Mouse (Mus musculus) midbrain, embryonic 15.5 days (tissue): ENCODE results near the gene Rnpep. TPM values are rescaled to one million over a fixed set of nuclear protein-coding genes. Genes with fewer than 3 reads are reported as not detected.

Experiments used
- ATAC-seq: fragments of 200-750 bp; cut with Nextera tagmentation; replicated peaks from 2 replicates; pipeline ENCODE4 v1.8.0; 2017; ENCODE audit warnings: moderate TSS enrichment
- H3K27ac ChIP-seq: fragments of 300-500 bp; sonication (generic); 2 replicates; pipeline ENCODE4 v1.5.1; 2015; ENCODE audit warnings: mild to moderate bottlenecking, inconsistent platforms
- H3K27me3 ChIP-seq: fragments of 300-500 bp; sonication (generic); replicated peaks from 2 replicates; pipeline ENCODE4 v1.6.1; 2015; ENCODE audit warnings: inconsistent platforms
- H3K36me3 ChIP-seq: fragments of 300-500 bp; sonication (generic); replicated peaks from 2 replicates; pipeline ENCODE4 v1.6.1; 2015; ENCODE audit warnings: inconsistent platforms
- H3K4me1 ChIP-seq: fragments of 300-500 bp; sonication (generic); 2 replicates; pipeline ENCODE4 v1.6.1; 2015; ENCODE audit warnings: inconsistent platforms
- H3K4me2 ChIP-seq: fragments of 300-500 bp; sonication (generic); 2 replicates; pipeline ENCODE4 v1.6.1; 2015; ENCODE audit warnings: inconsistent platforms, mild to moderate bottlenecking, moderate library complexity
- H3K4me3 ChIP-seq: fragments of 300-500 bp; sonication (generic); 2 replicates; pipeline ENCODE4 v1.5.1; 2015; ENCODE audit warnings: mild to moderate bottlenecking, inconsistent platforms
- H3K9ac ChIP-seq: fragments of 300-500 bp; sonication (generic); 2 replicates; pipeline ENCODE4 v1.6.1; 2015; ENCODE audit warnings: mild to moderate bottlenecking, inconsistent platforms
- H3K9me3 ChIP-seq: fragments of 300-500 bp; sonication (generic); 2 replicates; pipeline ENCODE4 v1.6.1; 2016; ENCODE audit warnings: inconsistent platforms
- WGBS: fragments of 180-500 bp; shearing (Covaris S2); methylation state at CpG from one replicate; pipeline ENCODE4 v1.1.7; 2015; ENCODE audit warnings: mixed read lengths; 5-methylcytosine and 5-hydroxymethylcytosine counted together
- polyA plus RNA-seq: library from polyadenylated mRNA; unstranded; fragments of >200 nt; fragmentation: Nextera tagmentation; extraction: Ambion mirVana; gene quantifications from 2 replicates; pipeline ENCODE4 v1.2.1, GENCODE M21; 2015

Gene Rnpep
- polyA plus RNA-seq, 1 experiment from 2014 or later: 107 TPM

- H3K9me3 ChIP-seq: no peaks in the 10 kb centered on the region
- no peaks in the 10 kb centered on the region for H3K4me1 ChIP-seq
- H3K27me3 ChIP-seq: no peaks in the 10 kb centered on the region
- no peak overlapping the region for H3K9ac ChIP-seq
- WGBS: 87% methylated on average over 3 of the region's 3 CpGs
- no peak overlapping the region for H3K4me3 ChIP-seq
- no peaks in the 10 kb centered on the region for H3K36me3 ChIP-seq
- ATAC-seq: no peak
- H3K4me2 ChIP-seq: no peak overlapping the region
- no peak overlapping the region for H3K27ac ChIP-seq
Observed at GRCm38 (mm10) chr1:135224147-135224546, 59.7 kb downstream of the Rnpep start.

GRCm38 (mm10) chr1:135217607-135218233 is 66.2 kb downstream of the Rnpep start:
- no peaks in the 10 kb centered on the region for H3K36me3 ChIP-seq
- H3K4me3 ChIP-seq: no peak overlapping the region
- ATAC-seq: no peak
- H3K27ac ChIP-seq: no peak overlapping the region
- no peak overlapping the region for H3K9ac ChIP-seq
- H3K9me3 ChIP-seq: no peaks in the 10 kb centered on the region
- no peaks in the 10 kb centered on the region for H3K4me1 ChIP-seq
- no peak overlapping the region for H3K4me2 ChIP-seq
- no peaks in the 10 kb centered on the region for H3K27me3 ChIP-seq
- 51% methylated on average over 13 of the region's 13 CpGs for WGBS

GRCm38 (mm10) chr1:135213772-135214640 is 69.9 kb downstream of the Rnpep start:
- Histone ChIP-seq H3K36me3 (no peaks in the 10 kb centered on the region), H3K27ac (no peak overlapping the region), H3K4me3 (no peak overlapping the region), H3K9ac (no peak overlapping the region), H3K4me1 (no peaks in the 10 kb centered on the region), H3K27me3 (no peaks in the 10 kb centered on the region), H3K9me3 (no peaks in the 10 kb centered on the region), H3K4me2 (no peak overlapping the region)
- 89% methylated on average over 9 of the region's 9 CpGs for WGBS
- ATAC-seq: no peak

Other genes with a start within 250 kb of the Rnpep start
- gene Lgr6, start 178.8 kb downstream of the Rnpep start, polyA plus RNA-seq: 0.77 and 1.0 TPM in 2 replicates
- 0.34 and 0.50 TPM in 2 replicates for gene Ptpn7, start 151.4 kb downstream of the Rnpep start, polyA plus RNA-seq
- gene Arl8a, start 137.3 kb downstream of the Rnpep start, polyA plus RNA-seq: 401 and 406 TPM in 2 replicates
- 0.87 and 1.2 TPM in 2 replicates for gene Gpr37l1, start 116.4 kb downstream of the Rnpep start, polyA plus RNA-seq
- 0.15 and 0.19 TPM in 2 replicates for gene Elf3, start 25.5 kb downstream of the Rnpep start, polyA plus RNA-seq
- 135 and 138 TPM in 2 replicates for gene Timm17a, start 29.7 kb upstream of the Rnpep start, polyA plus RNA-seq
- 0.34 and 0.41 TPM in 2 replicates for gene Lmod1, start 40.7 kb upstream of the Rnpep start, polyA plus RNA-seq
- 108 and 112 TPM in 2 replicates for gene Shisa4, start 91.2 kb upstream of the Rnpep start, polyA plus RNA-seq
- gene Ipo9, start 146.4 kb upstream of the Rnpep start, polyA plus RNA-seq: 119 and 121 TPM in 2 replicates